Mouse (Mus musculus) neural tube, embryonic 13.5 days (tissue): ENCODE results near the gene Shoc2. TPM values are rescaled to one million over a fixed set of nuclear protein-coding genes. Genes with fewer than 3 reads are reported as not detected.
"Not testable (repeated sequence)": the region's sequence is repeated elsewhere in the genome, so short reads cannot be mapped to it uniquely, and the experiment has no call there.

Experiments
- ATAC-seq: fragments of 200-750 bp; cut with Nextera tagmentation; 2 replicates; pipeline ENCODE4 v1.8.0; 2017; ENCODE audit warnings: low read depth, mild to moderate bottlenecking, moderate TSS enrichment, moderate library complexity
- H3K27ac ChIP-seq: fragments of 300-500 bp; sonication (generic); replicated peaks from 2 replicates; pipeline ENCODE4 v1.5.1; 2015; ENCODE audit warnings: moderate library complexity, mild to moderate bottlenecking, inconsistent platforms
- H3K27me3 ChIP-seq: fragments of 300-500 bp; sonication (generic); 2 replicates; pipeline ENCODE4 v1.6.1; 2015; ENCODE audit warnings: mild to moderate bottlenecking, inconsistent platforms
- H3K36me3 ChIP-seq: fragments of 300-500 bp; sonication (generic); 2 replicates; pipeline ENCODE4 v1.6.1; 2015; ENCODE audit warnings: mild to moderate bottlenecking, inconsistent platforms
- H3K4me1 ChIP-seq: fragments of 300-500 bp; sonication (generic); replicated peaks from 2 replicates; pipeline ENCODE4 v1.6.1; 2015; ENCODE audit warnings: inconsistent platforms
- H3K4me2 ChIP-seq: fragments of 300-500 bp; sonication (generic); 2 replicates; pipeline ENCODE4 v1.6.1; 2015; ENCODE audit warnings: inconsistent platforms, mild to moderate bottlenecking, moderate library complexity
- H3K4me3 ChIP-seq: fragments of 300-500 bp; sonication (generic); 2 replicates; pipeline ENCODE4 v1.5.1; 2015; ENCODE audit warnings: mild to moderate bottlenecking, inconsistent platforms
- H3K9ac ChIP-seq: fragments of 300-500 bp; sonication (generic); 2 replicates; pipeline ENCODE4 v1.6.1; 2015; ENCODE audit warnings: moderate library complexity, mild to moderate bottlenecking, inconsistent platforms
- H3K9me3 ChIP-seq: fragments of 300-500 bp; sonication (generic); 2 replicates; pipeline ENCODE4 v1.6.1; 2016; ENCODE audit warnings: inconsistent platforms
- WGBS: fragments of 180-500 bp; shearing (Covaris S2); methylation state at CpG from one replicate; pipeline ENCODE4 v1.1.7; 2015; 5-methylcytosine and 5-hydroxymethylcytosine counted together
- polyA plus RNA-seq: library from polyadenylated mRNA; unstranded; fragments of >200 nt; fragmentation: Nextera tagmentation; extraction: Ambion mirVana; gene quantifications from 2 replicates; pipeline ENCODE4 v1.2.1, GENCODE M21; 2015

Gene Shoc2
- polyA plus RNA-seq, 1 experiment from 2014 or later, result 71.5 TPM

DNA sequence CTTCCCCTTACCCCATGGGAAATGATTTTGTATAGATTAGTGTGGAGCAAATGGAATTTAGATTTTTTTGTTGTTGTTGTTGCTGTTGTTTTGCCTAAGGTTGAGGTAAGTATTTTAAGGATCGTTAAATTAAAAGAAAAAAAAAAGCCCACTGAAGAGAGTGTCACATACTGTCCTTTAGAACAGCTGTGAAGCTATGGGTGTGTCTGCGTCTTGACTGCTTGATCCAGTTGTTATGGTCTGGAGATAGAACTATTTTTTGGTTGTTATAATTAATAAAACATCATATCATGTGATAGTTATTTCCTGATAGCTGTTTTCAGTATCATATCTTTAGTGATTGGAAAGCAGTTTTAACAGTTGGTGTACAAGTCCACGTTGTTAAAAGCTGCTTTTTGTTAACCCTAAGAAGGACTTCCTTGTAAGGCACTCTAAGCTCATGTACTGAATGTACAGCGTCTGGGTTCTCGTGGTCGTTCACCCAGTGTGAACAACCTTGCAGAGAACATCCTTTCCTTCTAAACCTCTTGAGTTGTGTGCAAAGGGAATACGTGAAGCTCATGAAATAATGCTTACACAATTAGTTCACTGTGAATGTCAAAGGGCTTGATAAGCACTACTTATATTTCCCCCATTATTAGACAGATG is 39.1 kb upstream of the Shoc2 start:
- 73% methylated on average over 7 of the region's 7 CpGs for WGBS
- H3K9ac ChIP-seq, result peak overlapping the region; percentile 96
- H3K27ac ChIP-seq, result no peak overlapping the region

DNA sequence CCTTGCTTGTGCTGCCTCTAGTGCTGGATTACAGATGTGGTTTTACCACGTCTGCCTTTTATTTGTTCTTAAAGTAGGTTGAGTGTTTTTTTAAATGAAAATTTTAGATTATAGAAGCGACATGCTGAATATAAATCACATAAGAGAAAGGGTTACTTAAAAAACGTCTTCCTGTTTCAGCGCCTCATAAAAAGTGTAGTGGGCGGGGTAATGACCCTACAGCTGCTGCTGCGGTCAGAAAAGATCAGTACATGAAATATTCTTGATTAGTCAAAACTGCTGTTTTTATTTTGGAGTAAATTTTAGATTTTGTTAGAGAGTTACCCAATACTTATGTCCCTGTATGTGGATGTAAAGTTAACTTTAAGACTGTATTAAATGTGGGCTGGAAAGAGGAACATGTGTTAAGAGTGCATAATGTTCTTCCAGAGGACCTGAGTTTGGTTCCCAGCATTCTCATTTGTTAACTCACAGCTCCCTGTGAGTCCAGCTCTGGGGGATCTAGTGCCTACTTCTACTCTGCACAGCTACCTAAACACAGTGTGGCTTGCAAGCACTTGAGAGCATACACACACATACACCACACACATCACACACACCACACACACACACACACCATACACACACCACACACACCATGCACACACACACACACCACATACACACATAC is 37.9 kb upstream of the Shoc2 start:
- Histone ChIP-seq H3K4me2 (peak overlapping the region; percentile 73; the same call in 1 of the 2 replicates), H3K36me3 (peaks cover 23% of the 10 kb centered on the region)
- 59% methylated on average over 6 of the region's 6 CpGs for WGBS

More for the DNA sequence above, 39.1 kb upstream of the Shoc2 start:
- Histone ChIP-seq H3K4me3 (peak overlapping the region; percentile 98), H3K27me3 (no peaks in the 10 kb centered on the region), H3K36me3 (peaks cover 15% of the 10 kb centered on the region), H3K9me3 (no peaks in the 10 kb centered on the region), H3K4me1 (peaks cover 32% of the 10 kb centered on the region), H3K4me2 (peak overlapping the region; percentile 73)
- ATAC-seq, result no peak

DNA sequence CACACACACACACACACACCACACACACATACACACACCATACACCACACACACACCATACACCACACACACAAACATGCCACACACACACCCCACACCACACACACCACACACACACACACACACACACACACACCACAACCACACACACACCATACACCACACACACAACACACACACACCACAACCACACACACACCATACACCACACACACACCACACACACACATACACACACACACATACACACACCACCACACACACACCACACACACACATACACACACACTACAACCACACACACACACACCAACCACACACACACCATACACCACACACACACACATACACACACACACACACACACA is 37.4 kb upstream of the Shoc2 start:
- peaks cover 27% of the 10 kb centered on the region for H3K36me3 ChIP-seq
- H3K27me3 ChIP-seq, H3K9ac ChIP-seq, H3K4me2 ChIP-seq, H3K9me3 ChIP-seq, ATAC-seq, H3K27ac ChIP-seq, H3K4me3 ChIP-seq: not testable (repeated sequence)
- peaks cover 32% of the 10 kb centered on the region for H3K4me1 ChIP-seq

More for the DNA sequence above, 37.9 kb upstream of the Shoc2 start:
- Histone ChIP-seq H3K9me3 (no peaks in the 10 kb centered on the region), H3K27me3 (no peaks in the 10 kb centered on the region), H3K4me1 (peaks cover 32% of the 10 kb centered on the region), H3K4me3 (no peak overlapping the region), H3K27ac (no peak overlapping the region), H3K9ac (no peak overlapping the region)
- ATAC-seq, result no peak

DNA sequence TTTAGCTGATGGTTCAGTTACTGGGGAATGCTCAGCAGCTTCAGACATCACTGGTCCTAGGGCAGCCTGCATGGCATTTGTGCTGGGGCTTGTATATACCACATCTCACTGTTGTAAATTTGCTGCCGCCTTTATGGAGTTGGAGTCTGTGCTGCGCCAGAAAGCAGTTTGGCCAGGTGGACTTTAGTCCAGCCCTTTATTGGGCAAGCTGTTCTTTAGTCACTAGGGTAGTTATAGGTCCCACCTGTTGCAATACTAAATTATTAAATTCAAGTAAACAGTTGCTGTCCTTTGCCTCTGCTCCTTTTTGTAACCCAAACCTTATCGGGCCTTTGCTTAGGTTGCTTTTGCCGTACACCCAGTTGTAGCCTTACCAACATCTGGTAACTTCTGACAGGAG is 29.2 kb upstream of the Shoc2 start:
- 97% methylated on average over 4 of the region's 4 CpGs for WGBS
- no peak overlapping the region for H3K4me3 ChIP-seq
- H3K36me3 ChIP-seq, result peaks cover 87% of the 10 kb centered on the region
- no peaks in the 10 kb centered on the region for H3K9me3 ChIP-seq
- H3K27me3 ChIP-seq, result no peaks in the 10 kb centered on the region
- H3K27ac ChIP-seq, result no peak overlapping the region
- H3K9ac ChIP-seq, result no peak overlapping the region
- ATAC-seq, result no peak
- no peaks in the 10 kb centered on the region for H3K4me1 ChIP-seq
- no peak overlapping the region for H3K4me2 ChIP-seq

DNA sequence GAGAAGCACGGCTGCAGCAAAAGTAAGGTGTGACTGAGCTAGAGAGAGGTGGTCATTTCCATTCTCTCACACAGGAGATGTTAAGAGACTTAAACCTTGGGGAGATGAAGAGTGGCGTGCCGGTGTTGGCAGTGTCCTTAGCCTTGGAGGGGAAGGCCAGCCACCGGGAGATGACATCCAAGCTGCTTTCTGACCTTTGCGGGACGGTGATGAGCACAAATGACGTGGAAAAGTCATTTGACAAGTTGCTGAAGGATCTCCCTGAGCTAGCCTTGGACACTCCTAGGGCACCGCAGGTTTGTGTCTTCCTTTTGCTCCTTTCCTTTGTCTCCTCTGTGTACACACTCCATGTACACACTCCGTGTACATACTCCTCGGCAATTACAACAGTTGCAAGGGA is 24.6 kb upstream of the Shoc2 start:
- no peak for ATAC-seq
- Histone ChIP-seq H3K4me3 (no peak overlapping the region), H3K4me2 (no peak overlapping the region), H3K9me3 (no peaks in the 10 kb centered on the region), H3K9ac (no peak overlapping the region), H3K4me1 (no peaks in the 10 kb centered on the region), H3K27ac (no peak overlapping the region), H3K36me3 (peaks cover 84% of the 10 kb centered on the region), H3K27me3 (no peaks in the 10 kb centered on the region)
- WGBS, result 90% methylated on average over 10 of the region's 10 CpGs

DNA sequence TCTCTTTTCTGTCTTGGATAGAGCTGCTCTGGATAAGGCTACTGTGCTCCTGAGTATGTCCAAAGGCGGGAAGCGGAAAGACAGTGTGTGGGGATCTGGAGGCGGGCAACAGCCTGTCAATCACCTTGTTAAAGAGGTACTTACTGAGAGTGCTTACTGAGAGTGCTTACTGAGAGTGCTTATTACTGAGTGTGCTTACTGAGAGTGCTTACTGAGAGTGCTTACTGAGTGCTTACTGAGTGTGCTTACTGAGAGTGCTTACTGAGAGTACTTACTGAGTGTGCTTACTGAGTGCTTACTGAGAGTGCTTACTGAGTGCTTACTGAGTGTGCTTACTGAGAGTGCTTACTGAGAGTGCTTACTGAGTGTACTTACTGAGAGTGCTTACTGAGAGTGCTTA is 22.1 kb upstream of the Shoc2 start:
- not testable (repeated sequence) for H3K4me2 ChIP-seq, H3K27ac ChIP-seq, H3K9ac ChIP-seq, ATAC-seq, H3K27me3 ChIP-seq, H3K4me3 ChIP-seq, H3K9me3 ChIP-seq, H3K4me1 ChIP-seq
- WGBS, result 95% methylated on average over 3 of the region's 3 CpGs
- peaks cover 70% of the 10 kb centered on the region for H3K36me3 ChIP-seq

DNA sequence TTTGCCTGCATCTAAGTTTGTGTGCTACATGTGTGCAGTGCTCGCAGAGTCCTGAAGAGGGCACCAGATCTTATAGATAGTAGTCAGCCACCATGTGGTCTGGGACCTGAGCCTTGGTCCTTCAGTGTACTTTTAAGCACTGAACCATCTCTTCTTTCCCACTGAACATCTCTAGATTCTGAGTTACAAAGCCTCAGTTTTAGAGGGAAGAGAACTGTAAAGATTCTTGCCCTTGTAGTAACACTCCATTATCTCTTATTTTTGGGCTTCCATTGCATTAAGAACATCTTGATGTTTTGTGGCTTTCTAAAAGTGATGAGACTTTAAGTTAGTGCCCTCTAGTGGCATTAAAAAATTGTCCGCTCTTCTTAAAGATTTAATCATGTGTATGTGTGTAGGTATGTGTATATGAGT is 18.8 kb upstream of the Shoc2 start:
- WGBS, result 90% methylated on average over 2 of the region's 2 CpGs
- ATAC-seq, result no peak
- H3K4me1 ChIP-seq, result no peaks in the 10 kb centered on the region

DNA sequence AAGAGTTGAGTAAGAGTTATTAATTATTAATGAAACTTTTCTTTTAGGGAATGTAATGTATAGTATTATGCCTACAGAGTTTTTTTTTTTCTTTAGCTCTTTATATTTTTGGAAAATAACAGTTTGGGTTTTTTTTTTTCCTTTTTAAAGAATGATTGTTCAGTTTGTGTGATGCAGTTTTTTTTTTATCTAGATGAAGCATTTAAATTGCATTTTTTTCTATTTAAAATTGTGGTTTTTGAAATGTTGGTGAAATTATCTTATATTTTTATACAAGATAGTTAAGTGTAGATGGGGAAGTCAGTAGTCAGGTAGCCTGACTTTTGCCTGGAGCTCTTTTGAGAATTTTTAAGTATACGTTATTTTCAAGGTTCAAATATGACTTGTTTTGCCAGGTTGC is 17.4 kb upstream of the Shoc2 start:
- Histone ChIP-seq H3K4me3 (no peak overlapping the region), H3K4me2 (no peak overlapping the region), H3K27ac (no peak overlapping the region), H3K36me3 (peaks cover 62% of the 10 kb centered on the region), H3K9ac (no peak overlapping the region), H3K9me3 (no peaks in the 10 kb centered on the region), H3K4me1 (no peaks in the 10 kb centered on the region), H3K27me3 (no peaks in the 10 kb centered on the region)
- no peak for ATAC-seq
- WGBS, result 98% methylated on average over 1 of the region's 1 CpGs

More for the DNA sequence above, 18.8 kb upstream of the Shoc2 start:
- no peak overlapping the region for H3K9ac ChIP-seq
- no peak overlapping the region for H3K4me3 ChIP-seq
- H3K9me3 ChIP-seq, result no peaks in the 10 kb centered on the region
- H3K4me2 ChIP-seq, result no peak overlapping the region
- no peak overlapping the region for H3K27ac ChIP-seq
- H3K27me3 ChIP-seq, result no peaks in the 10 kb centered on the region
- H3K36me3 ChIP-seq, result peaks cover 61% of the 10 kb centered on the region

DNA sequence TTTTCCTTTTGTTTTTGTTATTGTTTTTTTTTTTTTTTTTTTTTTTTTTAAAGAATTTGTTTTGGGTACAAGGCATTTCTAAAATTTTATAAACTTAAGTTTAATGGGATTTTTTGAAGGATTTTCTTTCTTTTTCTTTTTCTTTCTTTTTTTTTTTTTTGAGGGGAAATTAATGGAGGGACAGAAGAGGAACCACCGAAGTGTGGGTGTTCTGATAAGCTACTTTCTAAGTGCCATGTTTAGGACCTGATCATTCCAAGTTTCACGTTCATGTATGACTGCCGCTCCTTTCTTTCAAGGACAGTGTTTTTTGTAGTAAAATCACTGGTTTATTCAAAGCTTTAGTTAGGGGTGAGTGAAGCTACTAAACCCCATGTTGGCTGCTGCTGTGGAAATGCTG is 14.9 kb upstream of the Shoc2 start:
- no peak for ATAC-seq
- Histone ChIP-seq H3K4me3 (no peak overlapping the region), H3K4me2 (no peak overlapping the region), H3K4me1 (no peaks in the 10 kb centered on the region), H3K27ac (no peak overlapping the region), H3K9me3 (no peaks in the 10 kb centered on the region), H3K9ac (no peak overlapping the region), H3K36me3 (peaks cover 60% of the 10 kb centered on the region), H3K27me3 (no peaks in the 10 kb centered on the region)
- WGBS, result 92% methylated on average over 3 of the region's 3 CpGs

DNA sequence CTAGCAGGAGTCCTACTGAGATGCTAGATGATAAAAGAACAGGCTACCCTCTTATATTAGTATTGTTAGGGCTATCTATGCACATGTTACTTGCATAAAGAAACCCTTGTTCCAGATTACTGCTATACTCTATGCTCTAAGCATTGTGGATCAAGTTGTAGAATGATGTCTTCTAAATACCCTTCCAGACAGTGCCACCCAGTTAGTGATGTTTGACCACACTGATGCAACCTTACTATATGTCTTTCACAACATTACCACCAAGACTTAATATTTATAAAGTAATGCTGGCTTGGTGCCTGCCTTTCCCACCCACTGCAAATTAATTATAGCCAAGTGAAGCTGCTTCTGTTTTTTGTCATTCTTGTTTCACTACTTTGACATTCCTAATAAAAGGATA is 11.1 kb upstream of the Shoc2 start:
- H3K9me3 ChIP-seq, result no peaks in the 10 kb centered on the region
- no peak for ATAC-seq
- no peak overlapping the region for H3K9ac ChIP-seq
- no peaks in the 10 kb centered on the region for H3K4me1 ChIP-seq
- no peak overlapping the region for H3K27ac ChIP-seq
- peaks cover 53% of the 10 kb centered on the region for H3K36me3 ChIP-seq
- no peak overlapping the region for H3K4me3 ChIP-seq
- no peak overlapping the region for H3K4me2 ChIP-seq
- H3K27me3 ChIP-seq, result no peaks in the 10 kb centered on the region

DNA sequence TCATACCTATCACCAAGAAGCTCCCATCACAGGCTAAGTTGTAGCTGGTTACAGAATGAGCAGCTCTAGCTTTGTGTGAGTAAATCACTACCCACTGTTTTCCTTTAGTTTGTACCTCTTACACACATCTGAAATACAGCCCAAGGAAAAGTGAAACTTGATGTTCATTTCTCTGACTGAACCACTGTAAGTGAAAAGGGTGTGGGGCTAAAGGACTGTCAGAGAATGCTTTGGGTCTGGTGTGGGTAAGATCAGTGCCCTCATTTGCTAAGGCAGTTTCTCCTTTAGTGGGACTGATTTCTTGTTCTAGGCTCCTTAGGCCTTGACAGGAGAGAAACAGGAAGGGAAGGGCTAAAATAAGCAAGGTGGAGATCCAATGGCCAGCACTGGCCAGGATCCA is 10.1 kb upstream of the Shoc2 start:
- no peak overlapping the region for H3K4me2 ChIP-seq
- H3K4me3 ChIP-seq, result no peak overlapping the region
- no peaks in the 10 kb centered on the region for H3K4me1 ChIP-seq
- no peak overlapping the region for H3K27ac ChIP-seq
- H3K9me3 ChIP-seq, result no peaks in the 10 kb centered on the region
- H3K9ac ChIP-seq, result no peak overlapping the region
- H3K36me3 ChIP-seq, result peaks cover 56% of the 10 kb centered on the region
- H3K27me3 ChIP-seq, result no peaks in the 10 kb centered on the region
- ATAC-seq, result no peak

DNA sequence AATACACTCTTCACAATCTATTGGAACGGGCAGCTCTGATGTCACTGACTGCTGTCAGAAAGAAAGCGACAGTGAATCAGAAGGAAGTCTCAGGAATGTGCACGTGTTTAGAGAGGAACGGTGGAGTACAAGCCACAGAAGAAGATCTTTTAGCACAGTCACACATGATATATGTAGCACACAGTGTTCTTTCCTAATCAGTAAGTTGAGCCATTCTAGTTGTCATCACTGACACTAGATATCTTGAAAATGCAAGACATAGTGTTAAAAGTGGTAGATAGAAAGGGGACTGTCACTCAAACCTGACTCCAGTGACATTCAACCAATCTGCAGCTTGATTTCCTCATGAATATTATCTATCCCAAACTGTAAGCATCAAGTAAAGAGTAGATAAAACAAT is 4.6 kb upstream of the Shoc2 start:
- Histone ChIP-seq H3K4me2 (no peak overlapping the region), H3K9ac (no peak overlapping the region), H3K27me3 (no peaks in the 10 kb centered on the region), H3K4me1 (peaks cover 13% of the 10 kb centered on the region), H3K9me3 (no peaks in the 10 kb centered on the region), H3K27ac (no peak overlapping the region), H3K36me3 (peaks cover 25% of the 10 kb centered on the region), H3K4me3 (no peak overlapping the region)
- 92% methylated on average over 4 of the region's 4 CpGs for WGBS
- ATAC-seq, result no peak

DNA sequence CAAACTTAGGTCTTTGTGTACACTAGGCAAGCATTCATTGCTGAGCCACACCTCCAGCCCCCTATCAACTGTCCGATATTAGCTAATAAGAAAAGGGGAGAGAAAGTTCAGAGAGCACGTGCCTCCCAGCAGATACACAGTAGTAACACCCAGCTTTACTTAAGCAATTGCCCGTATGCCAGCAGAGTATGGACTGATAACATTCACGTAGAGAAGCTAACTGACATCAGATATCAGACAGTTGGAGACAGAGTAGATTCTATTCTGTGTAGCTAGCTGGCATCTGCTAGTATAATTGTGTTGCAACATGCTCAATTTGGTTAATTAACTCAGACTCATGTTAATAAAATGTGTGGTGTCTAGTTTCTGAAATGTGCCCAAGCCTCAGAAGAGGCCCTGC is 3.0 kb upstream of the Shoc2 start:
- Histone ChIP-seq H3K9ac (no peak overlapping the region), H3K27ac (no peak overlapping the region), H3K4me1 (peaks cover 18% of the 10 kb centered on the region), H3K4me2 (no peak overlapping the region), H3K4me3 (no peak overlapping the region), H3K36me3 (peaks cover 25% of the 10 kb centered on the region), H3K9me3 (no peaks in the 10 kb centered on the region), H3K27me3 (no peaks in the 10 kb centered on the region)
- ATAC-seq, result no peak
- 88% methylated on average over 4 of the region's 4 CpGs for WGBS
